Mouse (Mus musculus): ENCODE results near the gene Fgfr1op2.

Fgfr1op2 gene

GRCm38 (mm10) chr6:146611385-146611784 lies 34.4 kb downstream of the Fgfr1op2 start:
- DNase-seq: no peak

- DNase-seq: no peak
Measured at GRCm38 (mm10) chr6:146611897-146612296, 34.9 kb downstream of the Fgfr1op2 start.

GRCm38 (mm10) chr6:146612736-146613135 lies 35.7 kb downstream of the Fgfr1op2 start:
- DNase-seq: no peak

- no peak for DNase-seq
Measured at GRCm38 (mm10) chr6:146613907-146614306, 36.9 kb downstream of the Fgfr1op2 start.

- no peak for DNase-seq
Measured at GRCm38 (mm10) chr6:146614541-146614940, 37.5 kb downstream of the Fgfr1op2 start.

- DNase-seq: no peak
Measured at GRCm38 (mm10) chr6:146615891-146616290, 38.9 kb downstream of the Fgfr1op2 start.

GRCm38 (mm10) chr6:146616670-146617069 lies 39.7 kb downstream of the Fgfr1op2 start:
- no peak for DNase-seq

- DNase-seq: no peak
Measured at GRCm38 (mm10) chr6:146628123-146628522, 51.1 kb downstream of the Fgfr1op2 start.

GRCm38 (mm10) chr6:146629781-146630756 lies 53.1 kb downstream of the Fgfr1op2 start:
- no peak for DNase-seq

GRCm38 (mm10) chr6:146630961-146631360 lies 54.0 kb downstream of the Fgfr1op2 start:
- no peak for DNase-seq

- no peak for DNase-seq
Measured at GRCm38 (mm10) chr6:146631847-146632246, 54.8 kb downstream of the Fgfr1op2 start.

GRCm38 (mm10) chr6:146632403-146632802 lies 55.4 kb downstream of the Fgfr1op2 start:
- no peak for DNase-seq

GRCm38 (mm10) chr6:146633097-146633496 lies 56.1 kb downstream of the Fgfr1op2 start:
- DNase-seq: peak; percentile 22

- DNase-seq: peak; percentile 60
Measured at GRCm38 (mm10) chr6:146633629-146634014, 56.6 kb downstream of the Fgfr1op2 start.

- peak; percentile 91 for DNase-seq
Measured at GRCm38 (mm10) chr6:146634015-146634722, 57.2 kb downstream of the Fgfr1op2 start.

- no peak for DNase-seq
Measured at GRCm38 (mm10) chr6:146634759-146635606, 58.0 kb downstream of the Fgfr1op2 start.

GRCm38 (mm10) chr6:146636482-146636881 lies 59.5 kb downstream of the Fgfr1op2 start:
- DNase-seq: no peak

- DNase-seq: no peak
Measured at GRCm38 (mm10) chr6:146640068-146640965, 63.3 kb downstream of the Fgfr1op2 start.

- no peak for DNase-seq
Measured at GRCm38 (mm10) chr6:146640991-146641390, 64.0 kb downstream of the Fgfr1op2 start.

- DNase-seq: no peak
Measured at GRCm38 (mm10) chr6:146641621-146642210, 64.7 kb downstream of the Fgfr1op2 start.

Data from kidney, postnatal 10 days (tissue).